Mouse (Mus musculus) liver, adult 2 months (tissue): Measurements from ENCODE around the gene Plekhg2.

Experiments used
- CTCF ChIP-seq: fragments of 200-500 bp; IDR thresholded peaks from 2 replicates; pipeline ENCODE4 v1.5.1; 2011; ENCODE audit warnings: low read depth, low read length, control low read depth
- POLR2A ChIP-seq: fragments of 200-500 bp; IDR thresholded peaks from 2 replicates; pipeline ENCODE4 v1.6.1; 2011; ENCODE audit warnings: low read length, control low read depth; ENCODE audit not compliant: insufficient read depth; ENCODE audit errors: extremely low read depth

DNA sequence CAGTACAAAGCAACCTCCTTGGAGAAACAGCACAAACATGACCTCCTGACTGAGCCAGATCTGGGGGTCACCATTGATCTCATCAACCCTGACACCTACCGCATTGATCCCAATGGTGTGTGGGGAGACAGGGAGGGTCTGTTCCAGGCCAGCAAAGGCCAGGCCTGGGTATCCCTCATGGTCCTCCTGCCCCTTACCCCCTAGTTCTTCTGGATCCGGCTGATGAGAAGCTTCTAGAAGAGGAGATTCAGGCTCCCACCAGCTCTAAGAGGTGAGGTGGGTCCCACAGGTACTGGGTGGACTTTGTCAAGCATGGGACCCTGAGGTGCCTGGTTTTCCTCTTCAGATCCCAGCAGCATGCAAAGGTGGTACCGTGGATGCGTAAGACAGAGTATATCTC, 23.0 kb upstream of the Plekhg2 start:
- no peak for TF ChIP-seq POLR2A
- TF ChIP-seq CTCF, result no peak
